Mouse (Mus musculus): Measurements from ENCODE around the gene Zfp366.

DNA sequence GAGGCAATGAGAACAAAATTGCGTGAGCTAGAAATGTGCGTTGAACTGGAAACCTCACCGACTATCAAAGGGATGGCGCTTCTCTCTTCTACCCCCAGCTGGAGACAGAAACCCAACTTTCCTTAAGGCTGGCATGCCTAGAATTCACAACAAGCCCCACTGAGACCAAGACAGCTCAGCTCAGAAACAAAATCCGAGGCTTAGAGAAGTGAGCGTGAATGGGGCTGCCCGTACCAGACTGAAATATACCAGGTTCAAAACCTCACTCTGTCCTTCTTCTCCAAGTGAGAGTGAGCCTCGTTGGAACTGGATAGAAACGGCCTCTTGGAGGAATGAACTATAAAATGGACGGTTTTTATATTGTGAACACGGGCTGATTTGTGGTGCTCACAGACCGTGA is 99.3 kb downstream of the Zfp366 start:
- TF ChIP-seq ZKSCAN1 (IDR thresholded peaks at IDR 0.05; ENCODE audit: borderline replicate concordance, low read depth, low read length) (no peak), CTCF (conservative IDR thresholded peaks at IDR 0.05 in 1 of 2, IDR thresholded peaks at IDR 0.05 in 1 of 2; ENCODE audit: low read depth in 2 of 2, low read length in 2 of 2) (no peak), POLR2A (IDR thresholded peaks at IDR 0.05; ENCODE audit: low read depth, low read length) (no peak), EP300 (IDR thresholded peaks at IDR 0.05; ENCODE audit: low read length) (no peak), RCOR1 (conservative IDR thresholded peaks at IDR 0.05; ENCODE audit: low read depth, low read length) (no peak), JUN (IDR thresholded peaks at IDR 0.05; ENCODE audit: insufficient read depth, low read depth, low read length) (no peak), ETS1 (conservative IDR thresholded peaks at IDR 0.05; ENCODE audit: low read depth, low read length) (no peak), POLR2AphosphoS2 (IDR thresholded peaks at IDR 0.05; ENCODE audit: low read depth, low read length) (no peak), HCFC1 (IDR thresholded peaks at IDR 0.05; ENCODE audit: low read depth, low read length) (no peak), NRF1 (IDR thresholded peaks at IDR 0.05; ENCODE audit: low read depth, low read length) (no peak), UBTF (IDR thresholded peaks at IDR 0.05; ENCODE audit: low read depth, low read length) (no peak), PAX5 (IDR thresholded peaks at IDR 0.05; ENCODE audit: low read length) (no peak), GABPA (IDR thresholded peaks at IDR 0.05; ENCODE audit: insufficient replicate concordance, low read depth, low read length) (no peak), MAZ (IDR thresholded peaks at IDR 0.05; ENCODE audit: low read depth, low read length) (no peak)
